Mouse (Mus musculus) kidney, postnatal 10 days (tissue): ENCODE measurements around the gene Nmb.

Experiments
- DNase-seq: peaks from one replicate; pipeline ENCODE4 v3.0.0; 2021; ENCODE audit warnings: mixed read lengths

The Nmb gene

GRCm38 (mm10) chr7:80897134-80897533 is 7.7 kb downstream of the Nmb start:
- no peak for DNase-seq

- no peak for DNase-seq
Measured at GRCm38 (mm10) chr7:80894815-80895519, 9.9 kb downstream of the Nmb start.

GRCm38 (mm10) chr7:80894196-80894595 is 10.7 kb downstream of the Nmb start:
- no peak for DNase-seq

GRCm38 (mm10) chr7:80893753-80894129 is 11.1 kb downstream of the Nmb start:
- peak; percentile 38 for DNase-seq

GRCm38 (mm10) chr7:80893086-80893752 is 11.7 kb downstream of the Nmb start:
- DNase-seq = no peak

- peak; percentile 36 for DNase-seq
Measured at GRCm38 (mm10) chr7:80889841-80890241, 15.0 kb downstream of the Nmb start.

GRCm38 (mm10) chr7:80889021-80889511 is 15.8 kb downstream of the Nmb start:
- peak; percentile 81 for DNase-seq

GRCm38 (mm10) chr7:80888595-80888994 is 16.3 kb downstream of the Nmb start:
- DNase-seq = no peak

- DNase-seq = no peak
Measured at GRCm38 (mm10) chr7:80885666-80886065, 19.2 kb downstream of the Nmb start.

GRCm38 (mm10) chr7:80882830-80883505 is 21.9 kb downstream of the Nmb start:
- peak; percentile 76 for DNase-seq

- DNase-seq = no peak
Measured at GRCm38 (mm10) chr7:80875727-80876126, 29.1 kb downstream of the Nmb start.

GRCm38 (mm10) chr7:80873631-80874030 is 31.2 kb downstream of the Nmb start:
- DNase-seq = no peak

- no peak for DNase-seq
Measured at GRCm38 (mm10) chr7:80873038-80873437, 31.8 kb downstream of the Nmb start.

- DNase-seq = no peak
Measured at GRCm38 (mm10) chr7:80868686-80869085, 36.2 kb downstream of the Nmb start.

- no peak for DNase-seq
Measured at GRCm38 (mm10) chr7:80866514-80867147, 38.2 kb downstream of the Nmb start.

GRCm38 (mm10) chr7:80865521-80865920 is 39.4 kb downstream of the Nmb start:
- no peak for DNase-seq

GRCm38 (mm10) chr7:80864831-80865230 is 40.0 kb downstream of the Nmb start:
- DNase-seq = peak; percentile 49

GRCm38 (mm10) chr7:80864151-80864550 is 40.7 kb downstream of the Nmb start:
- no peak for DNase-seq

- DNase-seq = no peak
Measured at GRCm38 (mm10) chr7:80863520-80863919, 41.4 kb downstream of the Nmb start.

GRCm38 (mm10) chr7:80862475-80862874 is 42.4 kb downstream of the Nmb start:
- no peak for DNase-seq

GRCm38 (mm10) chr7:80860729-80861274 is 44.1 kb downstream of the Nmb start, which contains the start of gene Zscan2:
TSS of gene Zscan2 (plus strand) at chr7:80860920.
- DNase-seq = peak; percentile 92

- DNase-seq = peak; percentile 76
Measured at GRCm38 (mm10) chr7:80860227-80860626, 44.6 kb downstream of the Nmb start.

GRCm38 (mm10) chr7:80857181-80857580 is 47.7 kb downstream of the Nmb start:
- DNase-seq = peak; percentile 90
